Mouse (Mus musculus) ovary, adult 18-20 months (tissue): ENCODE results near the gene Vamp2.

Source experiments
- DNase-seq: peaks from one replicate; pipeline ENCODE4 v3.0.0; 2022; ENCODE audit warnings: low spot score, mixed read lengths

Vamp2 gene

GRCm38 (mm10) chr11:69116843-69117242, 28.6 kb downstream of the Vamp2 start:
- DNase-seq = no peak

- no peak for DNase-seq
Observed at GRCm38 (mm10) chr11:69117737-69118695, 29.7 kb downstream of the Vamp2 start.

- DNase-seq = peak; percentile 50
Observed at GRCm38 (mm10) chr11:69118765-69119164, 30.5 kb downstream of the Vamp2 start.

GRCm38 (mm10) chr11:69119446-69120155, 31.3 kb downstream of the Vamp2 start:
- no peak for DNase-seq

GRCm38 (mm10) chr11:69120221-69121000, 32.1 kb downstream of the Vamp2 start, which contains the start of gene Hes7:
Gene Hes7 (plus strand): TSS chr11:69120404.
- DNase-seq = no peak

- no peak for DNase-seq
Observed at GRCm38 (mm10) chr11:69121001-69121740, 32.9 kb downstream of the Vamp2 start.

GRCm38 (mm10) chr11:69121741-69122335, 33.5 kb downstream of the Vamp2 start:
- no peak for DNase-seq

- peak; percentile 85 for DNase-seq
Observed at GRCm38 (mm10) chr11:69122336-69122951, 34.2 kb downstream of the Vamp2 start, which contains the start of gene 9130213A22Rik. Gene 9130213A22Rik (minus strand): TSS chr11:69122589.

- DNase-seq = peak; percentile 74
Observed at GRCm38 (mm10) chr11:69123056-69123692, 34.9 kb downstream of the Vamp2 start.

GRCm38 (mm10) chr11:69123693-69124497, 35.6 kb downstream of the Vamp2 start:
- DNase-seq = peak; percentile 79

- no peak for DNase-seq
Observed at GRCm38 (mm10) chr11:69124498-69124847, 36.2 kb downstream of the Vamp2 start.

GRCm38 (mm10) chr11:69125041-69125851, 37.0 kb downstream of the Vamp2 start:
- DNase-seq = peak; percentile 75

GRCm38 (mm10) chr11:69125852-69125918, 37.4 kb downstream of the Vamp2 start, which contains the start of gene Aloxe3:
Gene Aloxe3 (plus strand): TSS chr11:69125896.
- no peak for DNase-seq

- DNase-seq = no peak
Observed at GRCm38 (mm10) chr11:69125919-69126705, 37.8 kb downstream of the Vamp2 start.

GRCm38 (mm10) chr11:69126706-69127095, 38.4 kb downstream of the Vamp2 start:
- no peak for DNase-seq

GRCm38 (mm10) chr11:69128426-69129122, 40.3 kb downstream of the Vamp2 start:
- DNase-seq = no peak

GRCm38 (mm10) chr11:69133566-69133922, 45.3 kb downstream of the Vamp2 start:
- no peak for DNase-seq
